Mouse (Mus musculus) heart, adult 2 months (tissue): ENCODE measurements around the gene Pnmt. TPM values are rescaled to one million over a fixed set of nuclear protein-coding genes. Genes with fewer than 3 reads are reported as not detected.

Experiments
- DNase-seq, 2 experiments: peaks; one replicate each; pipeline ENCODE4 v3.0.0; 2021
- H3K27ac ChIP-seq: fragments of 200-600 bp; 2 replicates; pipeline ENCODE4 v1.8.1; 2022
- H3K27me3 ChIP-seq: fragments of 200-500 bp; 2 replicates; pipeline ENCODE4 v1.6.1; 2012; ENCODE audit warnings: mild to moderate bottlenecking, low read length, inconsistent platforms, mixed read lengths; ENCODE audit not compliant: control insufficient read depth, insufficient read depth
- H3K36me3 ChIP-seq: fragments of 200-500 bp; 2 replicates; pipeline ENCODE4 v1.6.1; 2012; ENCODE audit warnings: low read length, inconsistent platforms; ENCODE audit not compliant: control insufficient read depth, insufficient read depth
- H3K4me1 ChIP-seq: fragments of 200-500 bp; 2 replicates; pipeline ENCODE4 v1.6.1; 2011; ENCODE audit warnings: low read length; ENCODE audit not compliant: control insufficient read depth, insufficient read depth
- H3K4me3 ChIP-seq: fragments of 200-600 bp; 2 replicates; pipeline ENCODE4 v1.8.1; 2022
- H3K79me2 ChIP-seq: fragments of 200-500 bp; replicated peaks from 2 replicates; pipeline ENCODE4 v1.6.1; 2012; ENCODE audit warnings: mild to moderate bottlenecking, inconsistent platforms, low read length, moderate library complexity, mixed read lengths; ENCODE audit not compliant: control insufficient read depth, insufficient read depth
- H3K9ac ChIP-seq: fragments of 200-500 bp; 2 replicates; pipeline ENCODE4 v1.6.1; 2012; ENCODE audit warnings: low read depth, mild to moderate bottlenecking, control low read depth, inconsistent platforms, low read length, mixed read lengths
- CTCF ChIP-seq: fragments of 200-600 bp; IDR thresholded peaks from 2 replicates; pipeline ENCODE4 v1.8.1; 2022; ENCODE audit warnings: antibody characterized with exemption, mild to moderate bottlenecking, moderate library complexity
- EP300 ChIP-seq: fragments of 200-500 bp; IDR thresholded peaks from 2 replicates; pipeline ENCODE4 v1.6.1; 2011; ENCODE audit warnings: low read depth, low read length, control low read depth; ENCODE audit not compliant: insufficient read depth
- POLR2A ChIP-seq: fragments of 200-500 bp; IDR thresholded peaks from 2 replicates; pipeline ENCODE4 v1.6.1; 2011; ENCODE audit warnings: mild to moderate bottlenecking, low read depth, low read length, control low read depth; ENCODE audit not compliant: insufficient read depth
- WGBS: fragments of 180-500 bp; shearing (Covaris S2); methylation state at CpG from one replicate; pipeline ENCODE4 v1.1.7; 2018; 5-methylcytosine and 5-hydroxymethylcytosine counted together
- intact Hi-C: fragments of 180-260 bp; cut with DNase I; formaldehyde crosslinking; loops from one replicate; pipeline ENCODE4 v1.15.1; 2025
- polyA plus RNA-seq: library from polyadenylated mRNA; depleted of rRNA; stranded (reverse); fragments of >200 nt; gene quantifications from 2 replicates; pipeline ENCODE4 v1.2.3, GENCODE M21; 2012; rRNA removed
- total RNA-seq, 2 experiments: library from RNA; stranded (reverse); gene quantifications; 2 replicates each; pipeline ENCODE4 v1.2.3; 2021

Gene Pnmt
- total and polyA plus RNA-seq, 3 experiments: 0.91 to 2.6 (median 1.5) TPM

DNA sequence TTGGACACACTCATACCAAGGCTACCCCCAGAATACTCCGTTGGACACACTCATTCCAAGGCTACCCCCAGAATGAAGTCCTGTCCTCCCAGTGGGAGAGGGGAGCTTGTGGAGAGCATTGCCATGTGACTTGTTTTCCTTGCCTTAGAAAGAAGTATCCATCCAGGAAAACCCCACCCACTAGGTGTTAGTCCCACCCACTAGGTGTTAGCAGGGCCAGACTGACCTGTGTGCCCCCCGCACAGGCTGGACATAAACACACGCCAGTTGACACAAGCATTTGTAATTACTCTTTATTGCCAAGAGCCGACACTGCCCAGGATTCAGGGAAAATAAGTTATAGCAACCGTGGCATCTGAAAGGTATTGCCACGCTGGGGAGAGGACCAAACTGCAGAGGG lies 51.2 kb downstream of the Pnmt start:
- no peak overlapping the region for H3K4me3 ChIP-seq
- intact Hi-C loops: loop anchor here (1.0 kb wide), 1 partner anchor 22 kb away; no protein-coding TSS in a partner anchor
- TF ChIP-seq EP300 (no peak), CTCF (no peak), POLR2A (no peak)
- no peaks in the 10 kb centered on the region for H3K79me2 ChIP-seq
- H3K36me3 ChIP-seq: no peaks in the 10 kb centered on the region
- no peaks in the 10 kb centered on the region for H3K27me3 ChIP-seq
- WGBS: 88% methylated on average over 6 of the region's 6 CpGs
- H3K9ac ChIP-seq: no peak overlapping the region
- no peaks in the 10 kb centered on the region; the same call in 1 of the 2 replicates for H3K4me1 ChIP-seq
- DNase-seq: no peak
- H3K27ac ChIP-seq: no peak overlapping the region

Other genes starting within 250 kb of the Pnmt start
- gene Fbxl20, start 236.0 kb upstream of the Pnmt start, total RNA-seq: 10 to 100 TPM; 14.3 to 14.4 TPM
- 10.7 and 16.0 TPM in 2 replicates for gene Fbxl20, start 236.0 kb upstream of the Pnmt start, polyA plus RNA-seq
- 10 to 100 TPM; 38.6 to 43.5 TPM for gene Med1, start 193.2 kb upstream of the Pnmt start, total RNA-seq
- gene Med1, start 193.2 kb upstream of the Pnmt start, polyA plus RNA-seq: 14.0 and 26.0 TPM in 2 replicates
- 10 to 100 TPM; 20.6 to 21.2 TPM for gene Cdk12, start 183.4 kb upstream of the Pnmt start, total RNA-seq
- gene Cdk12, start 183.4 kb upstream of the Pnmt start, polyA plus RNA-seq: 7.5 and 12.7 TPM in 2 replicates
- not detected for gene Neurod2, start 56.8 kb upstream of the Pnmt start, total RNA-seq
- not detected in 2 replicates for gene Neurod2, start 56.8 kb upstream of the Pnmt start, polyA plus RNA-seq
- 1 to 10 TPM; 2.6 to 5.3 TPM for gene Ppp1r1b, start 38.0 kb upstream of the Pnmt start, total RNA-seq
- gene Ppp1r1b, start 38.0 kb upstream of the Pnmt start, polyA plus RNA-seq: 15.8 and 16.2 TPM in 2 replicates
- 10 to 100 TPM; 19.0 to 24.3 TPM for gene Stard3, start 28.1 kb upstream of the Pnmt start, total RNA-seq
- 58.3 and 62.3 TPM in 2 replicates for gene Stard3, start 28.1 kb upstream of the Pnmt start, polyA plus RNA-seq
- 1,000 to 10,000 TPM; 1,095 to 3,136 TPM for gene Tcap, start 2.6 kb upstream of the Pnmt start, total RNA-seq
- gene Tcap, start 2.6 kb upstream of the Pnmt start, polyA plus RNA-seq: 1,250 and 1,827 TPM in 2 replicates
- 1 to 10 TPM; 7.7 to 8.5 TPM for gene Pgap3, start 14.0 kb downstream of the Pnmt start, total RNA-seq
- gene Pgap3, start 14.0 kb downstream of the Pnmt start, polyA plus RNA-seq: 18.8 and 21.1 TPM in 2 replicates
- gene Erbb2, start 26.0 kb downstream of the Pnmt start, total RNA-seq: 1 to 10 TPM; 6.6 to 6.9 TPM
- gene Erbb2, start 26.0 kb downstream of the Pnmt start, polyA plus RNA-seq: 8.4 and 9.2 TPM in 2 replicates
- 10 to 100 TPM; 61.6 to 63.6 TPM for gene Mien1, start 52.5 kb downstream of the Pnmt start, total RNA-seq
- gene Mien1, start 52.5 kb downstream of the Pnmt start, polyA plus RNA-seq: 53.5 and 80.0 TPM in 2 replicates
- under 1 TPM; 0.11 to 0.31 TPM for gene Grb7, start 59.9 kb downstream of the Pnmt start, total RNA-seq
- gene Grb7, start 59.9 kb downstream of the Pnmt start, polyA plus RNA-seq: 0.56 and 0.72 TPM in 2 replicates
- gene Ikzf3, start 159.6 kb downstream of the Pnmt start, total RNA-seq: 1 to 10 TPM in 1 of 2 experiments, under 1 TPM in 1; 0.94 to 1.5 TPM
- gene Ikzf3, start 159.6 kb downstream of the Pnmt start, polyA plus RNA-seq: 0.61 and 1.5 TPM in 2 replicates
- not detected for gene Zpbp2, start 164.6 kb downstream of the Pnmt start, total RNA-seq
- 0.23 TPM in 1 of 2 replicates, not detected in the other for gene Zpbp2, start 164.6 kb downstream of the Pnmt start, polyA plus RNA-seq
- gene Ormdl3, start 200.9 kb downstream of the Pnmt start, total RNA-seq: 10 to 100 TPM; 40.2 to 40.9 TPM
- 61.2 and 63.8 TPM in 2 replicates for gene Ormdl3, start 200.9 kb downstream of the Pnmt start, polyA plus RNA-seq
- gene Lrrc3c, start 211.8 kb downstream of the Pnmt start, total RNA-seq: not detected
- not detected in 2 replicates for gene Lrrc3c, start 211.8 kb downstream of the Pnmt start, polyA plus RNA-seq
- 10 to 100 TPM in 1 of 2 experiments, 1 to 10 TPM in 1; 7.9 to 10.8 TPM for gene Gm12355, start 239.2 kb downstream of the Pnmt start, total RNA-seq
- not detected in 2 replicates for gene Gm12355, start 239.2 kb downstream of the Pnmt start, polyA plus RNA-seq
- gene Gsdma3, start 239.9 kb downstream of the Pnmt start, total RNA-seq: 1 to 10 TPM; 2.7 to 2.9 TPM
- gene Gsdma3, start 239.9 kb downstream of the Pnmt start, polyA plus RNA-seq: not detected in 2 replicates